Mouse (Mus musculus) heart, embryonic 10.5 days (tissue): Measurements from ENCODE around the gene Padi2. TPM values are rescaled to one million over a fixed set of nuclear protein-coding genes. Genes with fewer than 3 reads are reported as not detected.

Experiments used
- DNase-seq: peaks from one replicate; pipeline ENCODE4 v3.0.0-alpha.2; 2017; ENCODE audit warnings: low spot score
- H3K27ac ChIP-seq: fragments of 300-500 bp; sonication (generic); 2 replicates; pipeline ENCODE4 v1.5.1; 2016; ENCODE audit warnings: mild to moderate bottlenecking
- H3K27me3 ChIP-seq: fragments of 300-500 bp; sonication (generic); 2 replicates; pipeline ENCODE4 v1.6.1; 2016; ENCODE audit warnings: mild to moderate bottlenecking; ENCODE audit not compliant: poor library complexity, insufficient read depth, severe bottlenecking
- H3K36me3 ChIP-seq: fragments of 300-500 bp; sonication (generic); 2 replicates; pipeline ENCODE4 v1.6.1; 2016; ENCODE audit warnings: mild to moderate bottlenecking, moderate library complexity
- H3K4me1 ChIP-seq: fragments of 300-500 bp; sonication (generic); 2 replicates; pipeline ENCODE4 v1.6.1; 2016; ENCODE audit warnings: mild to moderate bottlenecking
- H3K4me3 ChIP-seq: fragments of 300-500 bp; sonication (generic); 2 replicates; pipeline ENCODE4 v1.5.1; 2016; ENCODE audit warnings: mild to moderate bottlenecking, moderate library complexity
- H3K9me3 ChIP-seq: fragments of 300-500 bp; sonication (generic); 2 replicates; pipeline ENCODE4 v1.6.1; 2016; ENCODE audit warnings: mild to moderate bottlenecking, moderate library complexity
- WGBS: fragments of 180-500 bp; shearing (Covaris S2); methylation state at CpG from one replicate; pipeline ENCODE4 v1.1.7; 2016; 5-methylcytosine and 5-hydroxymethylcytosine counted together
- polyA plus RNA-seq: library from polyadenylated mRNA; unstranded; fragments of >200 nt; fragmentation: Nextera tagmentation; extraction: Ambion mirVana; gene quantifications from 2 replicates; pipeline ENCODE4 v1.2.1, GENCODE M21; 2016

The Padi2 gene
- polyA plus RNA-seq, 1 experiment from 2014 or later = 2.9 TPM

DNA sequence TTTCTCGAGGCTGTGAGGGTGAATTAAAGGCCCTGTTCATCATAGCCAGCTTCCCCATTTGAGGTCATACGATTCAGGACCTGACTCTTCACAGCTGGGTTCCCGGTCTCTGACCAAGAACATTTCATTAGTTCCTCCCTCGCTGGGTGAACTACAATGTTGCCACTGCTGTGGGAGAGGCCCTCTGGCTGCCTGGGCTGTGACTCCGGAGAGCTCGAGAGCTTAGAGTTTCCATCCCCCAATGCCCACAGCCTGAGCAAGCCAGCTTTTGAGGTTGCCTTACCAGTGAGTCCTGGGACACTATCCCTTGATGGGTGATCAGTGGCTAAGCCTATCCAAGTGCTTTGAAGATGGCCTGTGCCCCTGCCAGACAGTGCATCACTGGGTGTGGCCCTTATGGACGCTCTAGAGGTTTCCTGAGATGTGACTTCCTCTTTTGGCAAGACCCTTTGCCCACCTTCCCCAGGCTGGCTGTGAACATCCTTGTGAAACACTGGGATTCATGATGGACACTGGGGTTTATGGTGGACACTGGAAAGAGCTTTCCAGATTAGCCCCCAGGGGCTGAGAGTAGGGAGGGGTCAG, 82.7 kb downstream of the Padi2 start:
- no peaks in the 10 kb centered on the region for H3K9me3 ChIP-seq
- 60% methylated on average over 7 of the region's 7 CpGs for WGBS
- H3K27me3 ChIP-seq = no peaks in the 10 kb centered on the region
- 0 out of 2 replicates have a peak overlapping the region, but pooled peaks have one; percentile 4 for H3K27ac ChIP-seq
- H3K4me3 ChIP-seq = no peak overlapping the region
- no peak for DNase-seq
- H3K36me3 ChIP-seq = peaks cover 28% of the 10 kb centered on the region
- peaks cover 37% of the 10 kb centered on the region for H3K4me1 ChIP-seq

- no peak overlapping the region for H3K4me3 ChIP-seq
- 90% methylated on average over 14 of the region's 14 CpGs for WGBS
- no peaks in the 10 kb centered on the region for H3K9me3 ChIP-seq
- no peaks in the 10 kb centered on the region for H3K27me3 ChIP-seq
- peaks cover 37% of the 10 kb centered on the region for H3K4me1 ChIP-seq
- H3K27ac ChIP-seq = 0 out of 2 replicates have a peak overlapping the region, but pooled peaks have one; percentile 4
- DNase-seq = no peak
- H3K36me3 ChIP-seq = peaks cover 34% of the 10 kb centered on the region
Observed at GRCm38 (mm10) chr4:140989447-140989846, 83.3 kb downstream of the Padi2 start.

DNA sequence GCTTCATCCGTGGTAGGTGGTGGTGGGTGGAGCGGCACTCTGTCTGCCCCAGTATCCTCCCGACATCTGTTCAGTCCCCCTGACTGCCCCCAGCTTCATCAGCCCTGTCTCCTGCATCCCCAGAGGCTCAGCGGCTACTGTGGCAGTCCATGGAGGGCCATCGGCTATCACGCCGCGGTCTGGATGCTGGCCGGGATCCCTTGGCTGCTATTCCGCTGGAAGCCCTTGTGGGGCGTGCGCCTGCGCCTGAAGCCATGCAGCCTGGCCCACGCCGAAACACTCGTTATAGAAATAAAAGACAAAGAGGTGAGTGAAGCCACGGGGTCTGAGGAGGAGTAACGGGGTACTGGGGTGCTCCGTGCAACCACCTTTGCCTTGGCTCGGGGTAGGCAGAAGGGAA, 86.1 kb downstream of the Padi2 start:
- WGBS = 79% methylated on average over 20 of the region's 20 CpGs
- Histone ChIP-seq H3K9me3 (no peaks in the 10 kb centered on the region), H3K4me3 (no peak overlapping the region), H3K27ac (no peak overlapping the region), H3K36me3 (peaks cover 60% of the 10 kb centered on the region), H3K4me1 (peaks cover 24% of the 10 kb centered on the region), H3K27me3 (no peaks in the 10 kb centered on the region)
- DNase-seq = no peak

- DNase-seq = no peak
- H3K4me1 ChIP-seq = peaks cover 13% of the 10 kb centered on the region
- H3K27me3 ChIP-seq = no peaks in the 10 kb centered on the region
- H3K27ac ChIP-seq = no peak overlapping the region
- H3K4me3 ChIP-seq = no peak overlapping the region
- no peaks in the 10 kb centered on the region for H3K9me3 ChIP-seq
- H3K36me3 ChIP-seq = peaks cover 74% of the 10 kb centered on the region
- WGBS = 86% methylated on average over 8 of the region's 8 CpGs
Observed at GRCm38 (mm10) chr4:140993846-140994245, 87.7 kb downstream of the Padi2 start.

DNA sequence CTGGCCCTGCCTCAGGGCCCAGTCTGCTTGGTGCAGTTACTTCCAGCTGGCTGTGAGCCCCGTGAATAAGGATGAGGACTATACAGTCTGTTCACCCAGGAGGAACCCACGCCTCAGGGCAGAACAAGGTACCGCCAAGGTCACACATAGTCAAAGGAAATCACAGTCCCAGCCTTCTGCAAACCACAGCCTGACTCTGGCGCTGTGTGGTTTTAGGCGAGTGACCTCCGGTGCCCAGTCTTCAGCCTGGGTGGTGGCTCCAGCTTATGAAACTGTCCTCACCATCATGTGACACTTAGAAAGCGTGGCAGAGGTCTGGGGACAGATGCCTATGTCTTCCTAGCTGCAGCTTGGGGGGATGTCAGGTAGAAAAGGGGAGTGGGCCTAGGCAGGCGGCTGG, 89.7 kb downstream of the Padi2 start:
- Histone ChIP-seq H3K36me3 (peaks cover 90% of the 10 kb centered on the region), H3K27ac (no peak overlapping the region), H3K4me1 (peaks cover 6% of the 10 kb centered on the region; the same call in 1 of the 2 replicates), H3K27me3 (no peaks in the 10 kb centered on the region), H3K9me3 (no peaks in the 10 kb centered on the region), H3K4me3 (no peak overlapping the region)
- no peak for DNase-seq
- 88% methylated on average over 8 of the region's 8 CpGs for WGBS

GRCm38 (mm10) chr4:140996812-140997211, 90.7 kb downstream of the Padi2 start:
- no peaks in the 10 kb centered on the region for H3K9me3 ChIP-seq
- 87% methylated on average over 9 of the region's 9 CpGs for WGBS
- peaks cover 5% of the 10 kb centered on the region; the same call in 1 of the 2 replicates for H3K4me1 ChIP-seq
- peaks cover 95% of the 10 kb centered on the region for H3K36me3 ChIP-seq
- DNase-seq = no peak
- no peak overlapping the region for H3K27ac ChIP-seq
- H3K27me3 ChIP-seq = no peaks in the 10 kb centered on the region
- H3K4me3 ChIP-seq = no peak overlapping the region

Other genes starting within 250 kb of the Padi2 start
- 13.3 and 14.9 TPM in 2 replicates for gene Arhgef10l, start 240.3 kb upstream of the Padi2 start, polyA plus RNA-seq
- gene Rcc2, start 205.8 kb upstream of the Padi2 start, polyA plus RNA-seq = 18.0 and 29.0 TPM in 2 replicates
- gene Padi6, start 163.7 kb upstream of the Padi2 start, polyA plus RNA-seq = not detected in 2 replicates
- gene Padi4, start 132.1 kb upstream of the Padi2 start, polyA plus RNA-seq = 1.9 and 2.9 TPM in 2 replicates
- gene Padi3, start 95.7 kb upstream of the Padi2 start, polyA plus RNA-seq = 0.87 and 0.96 TPM in 2 replicates
- gene Padi1, start 60.6 kb upstream of the Padi2 start, polyA plus RNA-seq = 0.16 TPM in 2 replicates
- 605 and 778 TPM in 2 replicates for gene Sdhb, start 54.9 kb downstream of the Padi2 start, polyA plus RNA-seq
- gene Atp13a2, start 80.5 kb downstream of the Padi2 start, polyA plus RNA-seq = 34.9 and 37.8 TPM in 2 replicates
- gene Mfap2, start 104.1 kb downstream of the Padi2 start, polyA plus RNA-seq = 159 and 233 TPM in 2 replicates
- 4.7 and 6.4 TPM in 2 replicates for gene Crocc, start 154.2 kb downstream of the Padi2 start, polyA plus RNA-seq
- 41.9 and 53.4 TPM in 2 replicates for gene Necap2, start 172.0 kb downstream of the Padi2 start, polyA plus RNA-seq
- 0.05 TPM in 1 of 2 replicates, not detected in the other for gene Spata21, start 182.0 kb downstream of the Padi2 start, polyA plus RNA-seq
- 36.6 and 39.0 TPM in 2 replicates for gene Szrd1, start 233.4 kb downstream of the Padi2 start, polyA plus RNA-seq
- 16.3 and 21.8 TPM in 2 replicates for gene Fbxo42, start 241.6 kb downstream of the Padi2 start, polyA plus RNA-seq